Mouse (Mus musculus): ENCODE measurements around the gene Mab21l2.
A peak's percentile ranks its signal among the peaks of the same experiment; 100 is the strongest.

The Mab21l2 gene

DNA sequence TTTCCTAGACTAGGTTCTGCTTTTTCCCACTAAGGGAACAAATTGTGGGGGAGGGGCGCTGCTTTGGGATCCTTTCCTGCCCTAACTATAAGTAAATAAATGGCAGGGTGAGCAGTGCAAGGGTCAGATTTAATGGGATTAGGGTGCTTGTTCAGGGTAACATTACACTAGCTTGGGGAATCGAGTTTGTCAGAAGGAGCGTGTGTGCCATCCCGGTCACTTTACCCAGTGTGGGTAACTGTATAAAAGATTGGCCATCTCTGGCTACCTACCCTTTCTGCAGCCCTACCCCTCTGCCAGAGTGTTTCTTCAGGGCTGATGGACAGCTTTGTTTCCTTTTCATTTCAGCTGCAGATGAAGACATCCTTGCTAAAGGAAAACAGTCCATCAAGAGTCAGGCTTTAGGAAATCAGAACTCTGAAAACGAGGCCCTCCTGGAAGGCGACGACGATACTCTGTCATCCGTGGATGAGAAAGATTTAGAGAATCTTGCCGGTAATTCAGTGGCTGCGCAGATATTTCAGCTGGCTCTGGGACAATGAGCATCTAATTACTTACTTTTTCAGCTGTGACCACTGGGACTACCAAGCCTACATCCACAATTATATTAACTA, 8.8 kb downstream of the Mab21l2 start:
- no peak for DNase-seq (ENCODE audit: low read depth, low spot score)

DNA sequence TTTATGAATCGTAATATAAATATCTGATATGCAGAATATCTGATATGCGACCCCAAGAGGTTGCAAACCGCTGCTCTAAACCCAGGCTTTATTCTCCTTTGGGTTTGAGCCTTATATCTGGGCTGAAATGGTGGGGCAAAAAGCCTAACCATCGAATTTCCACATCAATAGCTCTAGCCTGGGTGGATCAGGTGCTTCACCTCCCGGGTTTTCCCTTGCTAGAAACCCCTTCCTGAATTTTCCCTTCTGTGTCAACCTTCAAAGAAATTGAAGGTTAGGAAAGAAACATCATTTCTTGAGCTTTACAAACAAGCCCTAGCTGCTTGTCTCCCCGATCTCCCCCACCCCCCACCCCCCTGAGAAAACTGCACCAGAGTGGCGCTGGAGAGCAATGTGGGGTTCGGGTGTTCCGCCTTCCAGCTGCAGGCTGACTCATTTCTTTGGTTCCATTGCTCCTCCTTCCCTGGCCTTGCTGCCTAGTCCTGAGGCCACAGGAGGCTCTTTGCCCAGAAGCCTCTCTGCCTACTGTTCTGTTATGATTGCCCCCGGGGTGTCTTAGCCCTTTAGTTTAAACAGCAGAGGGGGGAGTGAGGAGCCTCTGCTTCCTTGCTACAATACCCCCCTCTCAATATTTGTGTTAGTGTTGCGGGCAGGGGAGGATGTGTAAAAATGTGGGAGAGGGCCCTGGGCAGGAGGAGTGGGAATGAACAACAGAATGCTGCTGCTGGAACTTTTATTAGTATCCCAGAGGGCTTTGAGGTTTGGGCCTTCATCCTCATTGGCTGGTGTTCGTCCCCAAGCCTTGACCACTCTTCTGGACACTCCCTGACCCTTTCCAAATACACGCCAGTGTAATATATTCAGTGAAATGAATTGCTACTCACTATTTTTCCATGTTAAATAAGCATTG, 9.5 kb downstream of the Mab21l2 start:
- DNase-seq (ENCODE audit: low read depth, low spot score): peak; percentile 3

DNA sequence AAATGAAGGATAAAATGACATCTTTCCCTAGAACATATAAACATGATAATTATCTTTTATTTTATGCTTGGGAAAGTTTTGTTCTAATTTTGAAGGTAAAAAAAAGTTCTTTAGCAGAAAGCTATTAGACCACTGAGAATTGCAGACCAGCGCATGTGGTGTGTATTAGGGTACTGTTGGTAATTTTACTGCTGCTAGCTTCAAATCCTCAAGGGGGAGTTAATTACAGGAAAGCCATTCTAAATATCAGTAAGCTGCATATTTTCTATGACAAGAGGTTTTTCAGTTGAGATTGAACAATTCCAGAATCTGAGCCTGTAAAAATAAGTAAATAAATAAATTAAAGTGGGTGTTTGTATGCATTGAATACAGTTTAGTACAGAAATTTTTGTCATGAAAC, 11.7 kb downstream of the Mab21l2 start:
- no peak for DNase-seq (ENCODE audit: low read depth, low spot score)

DNA sequence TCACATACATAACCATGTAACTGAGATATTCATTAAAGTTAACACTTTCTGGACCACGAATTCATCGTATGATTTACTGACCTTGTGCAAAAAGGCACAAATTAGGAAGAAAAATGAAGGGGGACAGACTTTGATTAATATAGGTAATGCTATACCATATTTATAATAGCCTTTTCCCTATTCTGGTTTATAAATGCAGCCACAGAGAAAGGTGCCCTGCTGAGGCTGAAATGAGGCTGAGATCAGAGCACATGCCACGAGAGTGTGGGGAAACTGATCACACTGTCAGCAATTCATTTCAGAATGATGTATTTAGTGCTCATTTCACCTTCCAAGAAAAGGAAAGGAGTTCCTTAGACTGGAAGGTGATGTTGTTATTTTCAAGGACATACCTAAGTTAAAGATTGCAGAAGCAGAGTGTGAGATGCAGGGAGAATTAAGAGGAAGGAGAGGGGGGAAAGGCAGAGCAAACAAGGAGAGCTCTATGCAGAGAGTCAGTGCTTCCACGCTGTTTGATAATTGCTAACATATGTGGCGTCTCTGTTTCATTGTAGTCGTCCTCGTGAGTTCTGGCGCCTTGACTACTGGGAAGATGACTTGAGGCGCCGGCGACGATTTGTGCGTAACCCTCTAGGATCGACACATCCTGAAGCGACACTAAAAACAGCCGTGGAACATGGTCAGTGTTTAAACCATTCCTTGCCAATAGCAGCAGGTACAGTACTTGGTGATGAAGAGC, 16.7 kb downstream of the Mab21l2 start:
- DNase-seq (ENCODE audit: low read depth, low spot score): no peak

DNA sequence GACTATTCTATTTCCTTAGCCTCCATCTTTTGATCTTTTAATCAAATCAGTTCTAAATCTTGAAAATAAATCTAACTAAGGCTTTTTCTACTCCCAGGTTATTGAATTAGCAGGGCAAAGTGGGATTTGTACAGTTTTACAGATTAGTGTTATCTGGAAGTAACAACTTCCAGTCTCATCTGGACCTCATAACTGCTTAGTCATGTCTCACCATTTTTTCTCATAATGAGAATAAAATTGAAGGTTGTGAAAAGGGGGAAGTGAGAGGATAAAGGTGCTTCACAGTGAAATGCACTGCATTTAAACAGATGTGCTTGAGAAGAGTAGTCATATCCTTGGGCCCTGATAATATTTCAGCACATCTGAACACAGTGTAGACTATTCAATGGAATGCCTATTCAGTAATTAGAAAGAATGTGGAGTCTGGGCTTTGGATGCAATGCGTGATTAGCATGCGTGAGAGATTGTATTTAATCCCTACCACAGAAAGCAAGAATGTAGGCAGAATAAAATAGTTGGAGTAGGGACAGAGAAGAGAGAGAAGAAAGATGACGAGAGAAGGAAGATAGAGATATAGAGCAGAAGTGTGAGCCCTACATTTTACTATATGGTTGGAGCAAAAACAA, 25.4 kb downstream of the Mab21l2 start:
- no peak for DNase-seq (ENCODE audit: low read depth, low spot score)

DNA sequence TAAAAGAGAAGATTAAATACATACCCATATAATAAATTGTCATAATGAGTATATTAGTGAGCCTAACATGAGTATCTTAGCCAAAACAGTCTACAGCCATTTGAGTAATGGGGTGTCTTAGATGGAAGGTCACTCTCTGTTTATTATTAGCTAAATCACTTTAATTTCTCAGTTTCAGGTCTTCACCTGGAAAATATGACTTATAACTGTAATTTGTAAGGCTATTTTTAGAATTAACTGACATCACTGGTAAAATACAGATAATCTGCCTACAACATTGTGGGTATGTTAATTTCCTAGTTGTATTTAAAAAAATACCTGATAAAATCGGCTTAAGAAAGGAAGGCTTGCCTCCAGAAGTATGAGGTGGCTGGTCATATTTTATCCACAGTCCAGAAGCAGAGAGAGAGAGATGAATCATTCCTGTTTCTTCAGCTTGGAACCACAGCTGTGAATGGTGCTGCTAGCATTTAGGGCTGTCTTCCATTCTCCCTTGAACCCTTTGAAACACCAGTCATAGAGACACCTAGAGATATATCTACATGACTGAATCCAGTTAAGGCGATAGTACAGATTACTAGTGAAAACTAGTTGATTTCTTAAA, 29.8 kb downstream of the Mab21l2 start:
- no peak for DNase-seq (ENCODE audit: low read depth, low spot score)

DNA sequence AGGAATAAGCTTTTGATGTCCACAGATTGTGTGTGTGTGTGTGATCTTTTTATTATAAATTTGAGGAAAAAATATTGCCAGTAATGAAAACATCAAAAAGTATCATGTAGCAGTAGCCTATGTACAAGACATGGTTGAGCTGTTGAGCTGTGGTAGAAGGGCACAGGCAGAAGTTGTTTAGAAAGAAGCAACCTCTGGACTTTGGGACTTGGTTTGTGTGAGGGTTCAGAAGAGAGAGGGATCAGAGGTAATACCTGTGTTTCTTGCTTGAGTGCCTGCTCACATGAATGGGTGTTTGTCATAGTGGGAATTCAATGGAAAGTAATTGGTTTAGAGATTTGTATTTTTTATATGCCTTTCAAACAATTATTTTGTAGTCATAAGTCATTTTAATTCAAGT, 47.8 kb downstream of the Mab21l2 start:
- no peak for DNase-seq (ENCODE audit: low read depth, low spot score)
